Mouse (Mus musculus) forebrain, embryonic 11.5 days (tissue): Measurements from ENCODE around the gene Kif26b. TPM values are rescaled to one million over a fixed set of nuclear protein-coding genes. Genes with fewer than 3 reads are reported as not detected.

Source experiments
- ATAC-seq: fragments of 200-750 bp; cut with Nextera tagmentation; replicated peaks from 2 replicates; pipeline ENCODE4 v1.8.0; 2017; ENCODE audit warnings: moderate TSS enrichment; ENCODE audit not compliant: low FRiP score
- DNase-seq: peaks from one replicate; pipeline ENCODE4 v3.0.0-alpha.2; 2017; ENCODE audit warnings: low spot score
- H3K27ac ChIP-seq: fragments of 300-500 bp; sonication (generic); 2 replicates; pipeline ENCODE4 v1.5.1; 2014; ENCODE audit warnings: low read depth, low read length
- H3K27me3 ChIP-seq: fragments of 300-500 bp; sonication (generic); 2 replicates; pipeline ENCODE4 v1.6.1; 2014; ENCODE audit warnings: mild to moderate bottlenecking, low read length, mixed read lengths; ENCODE audit not compliant: control insufficient read depth, insufficient read depth
- H3K36me3 ChIP-seq: fragments of 300-500 bp; sonication (generic); 2 replicates; pipeline ENCODE4 v1.6.1; 2014; ENCODE audit warnings: mild to moderate bottlenecking, low read length, moderate library complexity, mixed read lengths; ENCODE audit not compliant: control insufficient read depth, insufficient read depth
- H3K4me1 ChIP-seq: fragments of 300-500 bp; sonication (generic); replicated peaks from 2 replicates; pipeline ENCODE4 v1.6.1; 2014; ENCODE audit warnings: low read length, mixed read lengths; ENCODE audit not compliant: control insufficient read depth, insufficient read depth
- H3K4me2 ChIP-seq: fragments of 300-500 bp; sonication (generic); 2 replicates; pipeline ENCODE4 v1.6.1; 2014; ENCODE audit warnings: low read depth, mild to moderate bottlenecking, low read length, moderate library complexity, mixed read lengths; ENCODE audit not compliant: severe bottlenecking
- H3K4me3 ChIP-seq: fragments of 300-500 bp; sonication (generic); 2 replicates; pipeline ENCODE4 v1.5.1; 2014; ENCODE audit warnings: low read depth, low read length
- H3K9ac ChIP-seq: fragments of 300-500 bp; sonication (generic); 2 replicates; pipeline ENCODE4 v1.6.1; 2014; ENCODE audit warnings: low read length
- H3K9me3 ChIP-seq: fragments of 300-500 bp; sonication (generic); 2 replicates; pipeline ENCODE4 v1.6.1; 2016; ENCODE audit warnings: low read length, mixed read lengths; ENCODE audit not compliant: control insufficient read depth
- WGBS: fragments of 180-500 bp; shearing (Covaris S2); extraction: QIAGEN DNeasy Blood & Tissue Kit; methylation state at CpG from one replicate; pipeline ENCODE4 v1.1.7; 2014; 5-methylcytosine and 5-hydroxymethylcytosine counted together
- polyA plus RNA-seq: library from polyadenylated mRNA; unstranded; fragments of >200 nt; fragmentation: Nextera tagmentation; extraction: Ambion mirVana; gene quantifications from 2 replicates; pipeline ENCODE4 v1.2.1, GENCODE M21; 2014

The Kif26b gene
- polyA plus RNA-seq, 1 experiment from 2014 or later, result 8.1 TPM

DNA sequence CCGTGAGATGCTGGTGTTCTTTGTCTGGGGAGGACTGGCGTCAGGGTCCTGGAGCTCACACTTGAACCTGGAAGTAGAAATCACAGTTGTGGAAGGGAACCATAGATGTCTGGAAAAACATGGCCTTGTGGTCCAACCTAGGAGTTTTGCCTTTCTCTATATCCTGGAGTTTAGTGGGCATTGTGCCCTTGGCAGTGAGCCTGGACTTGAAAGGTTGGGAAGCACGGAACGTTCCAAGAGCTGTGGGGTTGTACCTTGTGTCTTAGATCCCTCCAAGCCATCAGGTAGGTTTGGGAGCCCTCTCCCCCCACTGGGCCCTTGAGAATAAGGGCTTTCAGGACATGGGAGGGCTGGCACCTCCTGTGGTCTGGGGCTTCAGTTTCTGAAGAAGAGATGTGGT lies 20.7 kb downstream of the Kif26b start:
- no peaks in the 10 kb centered on the region for H3K9me3 ChIP-seq
- DNase-seq, result no peak
- no peaks in the 10 kb centered on the region for H3K27me3 ChIP-seq
- H3K36me3 ChIP-seq, result no peaks in the 10 kb centered on the region
- WGBS, result 89% methylated on average over 4 of the region's 4 CpGs
- no peak overlapping the region for H3K4me2 ChIP-seq
- no peak overlapping the region for H3K9ac ChIP-seq
- ATAC-seq, result no peak
- no peaks in the 10 kb centered on the region for H3K4me1 ChIP-seq
- H3K4me3 ChIP-seq, result no peak overlapping the region
- no peak overlapping the region for H3K27ac ChIP-seq

DNA sequence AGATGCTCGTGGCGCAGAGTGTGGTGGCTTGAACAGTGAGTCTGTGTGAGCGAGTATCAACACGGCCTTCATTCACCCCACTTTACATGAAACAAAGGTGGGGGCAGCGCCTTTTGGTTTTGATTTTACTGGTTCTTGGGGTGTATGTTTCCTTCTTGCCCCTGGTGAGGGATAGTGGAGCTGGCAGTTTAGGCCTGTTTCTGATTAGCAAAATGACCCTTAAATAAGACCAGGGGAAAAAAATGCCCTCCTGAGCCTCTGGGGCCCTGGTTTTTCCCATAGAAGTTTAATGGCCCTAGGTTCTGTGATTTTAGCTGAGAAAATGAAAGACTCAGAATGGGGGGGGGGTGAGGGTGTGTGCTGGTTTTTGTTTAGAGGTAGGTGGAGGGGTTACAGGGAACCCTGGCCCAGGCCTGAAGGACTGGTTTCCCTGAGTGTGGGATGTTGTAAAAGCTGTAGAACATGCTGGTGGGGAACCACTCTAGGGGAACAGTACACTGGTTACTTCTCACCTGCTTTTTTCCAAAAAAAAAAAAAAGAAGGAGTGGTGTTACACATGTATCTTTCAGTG lies 21.6 kb downstream of the Kif26b start:
- Histone ChIP-seq H3K9ac (no peak overlapping the region), H3K4me1 (no peaks in the 10 kb centered on the region), H3K27ac (no peak overlapping the region), H3K4me2 (no peak overlapping the region), H3K9me3 (no peaks in the 10 kb centered on the region), H3K27me3 (no peaks in the 10 kb centered on the region), H3K36me3 (no peaks in the 10 kb centered on the region), H3K4me3 (no peak overlapping the region)
- DNase-seq (no peak), ATAC-seq (no peak)
- 89% methylated on average over 5 of the region's 5 CpGs for WGBS

DNA sequence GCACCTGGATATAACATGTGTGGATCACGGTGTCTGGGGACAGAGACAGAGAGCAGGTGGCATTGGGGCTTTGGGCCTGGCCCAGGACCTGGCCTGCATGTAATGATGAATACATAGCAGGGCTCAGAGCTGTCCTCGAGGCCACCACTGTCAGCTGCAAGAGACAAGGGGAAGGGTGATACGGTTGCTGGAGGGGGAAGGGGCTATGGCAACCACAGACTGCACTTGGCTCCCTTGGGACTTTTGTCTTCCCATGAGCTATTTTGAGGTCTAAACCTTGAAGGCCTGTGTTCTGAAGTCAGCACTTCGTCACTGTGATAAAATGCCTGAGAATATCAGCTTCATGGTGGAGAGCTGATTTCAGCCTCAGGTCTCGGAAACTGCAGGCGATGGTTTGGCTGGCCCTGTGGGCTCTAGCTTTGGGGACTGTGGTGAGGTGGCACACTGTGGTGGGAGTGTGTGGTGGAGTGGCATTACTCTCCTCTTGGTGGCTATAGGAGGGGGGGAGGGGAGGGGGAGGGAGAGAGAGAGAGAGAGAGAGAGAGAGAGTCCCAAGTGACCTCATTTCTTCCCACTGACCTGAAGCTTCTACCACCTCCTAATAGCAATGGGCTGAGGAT lies 23.5 kb downstream of the Kif26b start:
- WGBS, result 94% methylated on average over 6 of the region's 6 CpGs
- no peaks in the 10 kb centered on the region for H3K36me3 ChIP-seq
- no peak overlapping the region for H3K4me2 ChIP-seq
- no peaks in the 10 kb centered on the region for H3K27me3 ChIP-seq
- H3K9me3 ChIP-seq, result no peaks in the 10 kb centered on the region
- H3K4me3 ChIP-seq, result no peak overlapping the region
- no peak overlapping the region for H3K9ac ChIP-seq
- no peaks in the 10 kb centered on the region for H3K4me1 ChIP-seq
- ATAC-seq, result no peak
- H3K27ac ChIP-seq, result no peak overlapping the region
- DNase-seq, result no peak

DNA sequence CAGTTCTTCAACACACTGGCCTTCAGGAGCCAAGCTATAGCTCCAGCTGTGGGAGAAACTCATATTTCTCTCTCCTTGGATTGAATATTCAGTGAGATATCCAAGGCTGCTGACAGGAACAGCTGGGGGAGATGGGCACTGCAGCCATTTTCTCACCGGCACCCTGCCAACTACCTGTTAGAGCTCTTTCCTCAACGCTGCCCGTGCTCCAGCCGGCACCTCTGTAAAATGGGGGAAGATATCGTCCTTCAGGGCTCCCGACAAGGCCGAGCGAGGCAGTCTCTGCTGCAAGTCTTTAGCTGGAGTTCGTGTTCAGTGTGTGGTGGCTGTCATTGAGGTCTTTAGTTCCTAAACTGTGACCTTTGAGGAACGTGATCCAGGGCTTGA lies 24.0 kb downstream of the Kif26b start:
- ATAC-seq (no peak), DNase-seq (no peak)
- H3K4me1 ChIP-seq, result no peaks in the 10 kb centered on the region
- H3K4me2 ChIP-seq, result no peak overlapping the region
- H3K36me3 ChIP-seq, result no peaks in the 10 kb centered on the region
- no peak overlapping the region for H3K27ac ChIP-seq
- H3K4me3 ChIP-seq, result no peak overlapping the region
- 62% methylated on average over 10 of the region's 10 CpGs for WGBS
- H3K9me3 ChIP-seq, result no peaks in the 10 kb centered on the region
- H3K9ac ChIP-seq, result no peak overlapping the region
- no peaks in the 10 kb centered on the region for H3K27me3 ChIP-seq

- WGBS, result 90% methylated on average over 8 of the region's 8 CpGs
- no peaks in the 10 kb centered on the region for H3K9me3 ChIP-seq
- DNase-seq, result no peak
- H3K27ac ChIP-seq, result no peak overlapping the region
- ATAC-seq, result no peak
- H3K4me3 ChIP-seq, result no peak overlapping the region
- no peaks in the 10 kb centered on the region for H3K27me3 ChIP-seq
- no peak overlapping the region for H3K4me2 ChIP-seq
- no peak overlapping the region for H3K9ac ChIP-seq
- H3K36me3 ChIP-seq, result no peaks in the 10 kb centered on the region
- H3K4me1 ChIP-seq, result no peaks in the 10 kb centered on the region
These were observed 27.3 kb downstream of the Kif26b start for GRCm38 (mm10) chr1:178556226-178556625.

DNA sequence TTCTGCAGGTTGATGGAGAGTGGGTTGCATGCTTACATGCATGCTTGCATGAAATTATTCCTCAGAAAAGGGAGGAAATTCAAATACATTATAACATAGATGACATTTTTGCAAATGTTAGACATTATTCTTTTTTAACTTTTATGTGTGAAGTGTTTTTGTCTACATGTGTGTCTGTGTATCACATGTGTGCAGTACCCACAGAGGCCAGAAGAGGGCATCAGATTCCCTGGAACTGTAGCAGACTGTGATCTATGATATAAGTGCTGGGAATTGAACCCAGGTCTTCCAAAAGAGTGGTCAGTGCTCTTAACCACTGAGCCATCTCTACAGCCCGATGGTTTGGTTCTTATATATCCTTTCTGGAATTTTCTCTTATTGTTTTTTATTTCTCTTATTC lies 31.1 kb downstream of the Kif26b start:
- 95% methylated on average over 1 of the region's 1 CpGs for WGBS
- Histone ChIP-seq H3K27me3 (no peaks in the 10 kb centered on the region), H3K27ac (no peak overlapping the region), H3K4me3 (no peak overlapping the region), H3K36me3 (no peaks in the 10 kb centered on the region), H3K9me3 (no peaks in the 10 kb centered on the region), H3K9ac (no peak overlapping the region), H3K4me1 (no peaks in the 10 kb centered on the region), H3K4me2 (no peak overlapping the region)
- no peak for DNase-seq
- ATAC-seq, result no peak

GRCm38 (mm10) chr1:178563834-178564233 lies 34.9 kb downstream of the Kif26b start:
- Histone ChIP-seq H3K27ac (no peak overlapping the region), H3K36me3 (no peaks in the 10 kb centered on the region), H3K9ac (no peak overlapping the region), H3K4me2 (no peak overlapping the region), H3K4me3 (no peak overlapping the region), H3K4me1 (no peaks in the 10 kb centered on the region), H3K27me3 (no peaks in the 10 kb centered on the region), H3K9me3 (no peaks in the 10 kb centered on the region)
- DNase-seq, result no peak
- ATAC-seq, result no peak
- 87% methylated on average over 2 of the region's 2 CpGs for WGBS

GRCm38 (mm10) chr1:178564800-178565199 lies 35.9 kb downstream of the Kif26b start:
- no peaks in the 10 kb centered on the region for H3K9me3 ChIP-seq
- H3K36me3 ChIP-seq, result no peaks in the 10 kb centered on the region
- 58% methylated on average over 4 of the region's 4 CpGs for WGBS
- no peak overlapping the region for H3K4me3 ChIP-seq
- no peak for ATAC-seq
- no peaks in the 10 kb centered on the region for H3K27me3 ChIP-seq
- H3K9ac ChIP-seq, result no peak overlapping the region
- no peak for DNase-seq
- no peaks in the 10 kb centered on the region for H3K4me1 ChIP-seq
- H3K27ac ChIP-seq, result no peak overlapping the region
- no peak overlapping the region for H3K4me2 ChIP-seq
